Mouse (Mus musculus) activated CD4-positive, CD25-positive, alpha-beta regulatory T cell (primary cell): ENCODE data around the gene Polk. TPM values are rescaled to one million over a fixed set of nuclear protein-coding genes. Genes with fewer than 3 reads are reported as not detected.

Source experiments
- polyA plus RNA-seq, 2 experiments: library from polyadenylated mRNA; unstranded; fragments of 100-300 nt; shearing (Covaris generic); gene quantifications; one replicate each; pipeline ENCODE4 v1.2.1; 2017

Gene Polk
- polyA plus RNA-seq: 10 to 100 TPM; 13.7 to 21.4 TPM

DNA sequence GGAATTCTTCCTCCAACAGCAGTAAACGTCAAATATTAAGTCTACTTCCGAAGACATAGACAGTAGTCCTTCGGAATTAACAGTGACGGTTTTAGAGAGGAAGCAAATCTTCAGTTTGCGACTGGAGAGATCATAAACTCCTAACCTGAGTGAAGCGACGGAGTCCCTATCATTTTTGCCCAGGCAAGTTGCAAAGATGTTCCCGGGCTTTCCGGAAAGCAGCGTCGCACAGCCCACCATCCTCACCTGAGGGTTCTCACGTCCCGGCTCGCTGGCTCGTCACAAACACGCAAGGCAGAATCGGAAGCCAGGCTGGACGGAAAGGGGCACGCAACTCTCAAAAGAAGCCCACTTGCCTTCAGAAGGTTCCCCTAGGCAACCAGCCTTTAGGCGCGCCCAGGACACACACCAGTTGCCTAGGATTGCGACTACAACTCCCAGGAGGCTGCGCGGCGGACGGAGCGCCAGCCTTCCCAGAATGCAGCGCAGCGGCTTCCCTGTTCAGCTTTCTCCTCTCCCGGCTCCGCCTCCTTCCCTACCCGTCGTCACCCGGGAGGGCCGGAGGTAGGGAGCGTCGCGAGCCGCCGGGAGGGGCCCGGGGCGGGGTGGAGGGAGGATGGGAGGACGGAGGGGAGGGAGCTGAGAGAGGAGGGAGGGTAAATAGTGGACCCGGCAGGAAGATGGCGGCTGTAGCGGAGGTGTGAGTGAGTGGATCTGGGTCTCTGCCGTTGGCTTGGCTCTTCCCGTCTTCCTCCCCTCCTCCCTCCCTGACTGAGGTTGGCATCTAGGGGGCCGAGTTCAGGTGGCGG is at the start of gene Polk, which contains the start of gene Col4a3bp:
Polk (minus strand) TSS at position 499 of the 809 bp plus-strand sequence.
Col4a3bp (plus strand) TSS at position 538 of the 809 bp plus-strand sequence.

DNA sequence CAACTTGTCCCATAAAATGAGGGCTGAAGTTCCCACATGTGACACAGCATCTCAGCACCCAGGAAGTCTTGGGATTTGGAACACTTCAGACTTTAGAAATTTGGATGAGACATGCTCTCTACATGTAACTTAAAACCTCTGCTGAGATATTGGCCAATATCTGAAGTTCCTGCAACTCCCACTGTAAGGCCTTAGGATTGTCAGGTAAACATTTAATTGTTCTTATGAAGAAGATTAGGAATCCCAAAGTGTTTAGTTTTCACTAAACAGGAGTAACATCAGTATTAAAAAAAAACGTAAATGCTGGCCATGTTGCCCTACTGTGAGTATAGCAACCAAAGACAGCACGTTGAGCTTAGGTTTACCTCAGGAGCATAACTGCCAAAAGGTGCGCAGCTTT is 51.9 kb downstream of the Polk start, which contains the start of gene Gm17622:
Gm17622 (plus strand) TSS at position 301 of the 400 bp plus-strand sequence.

DNA sequence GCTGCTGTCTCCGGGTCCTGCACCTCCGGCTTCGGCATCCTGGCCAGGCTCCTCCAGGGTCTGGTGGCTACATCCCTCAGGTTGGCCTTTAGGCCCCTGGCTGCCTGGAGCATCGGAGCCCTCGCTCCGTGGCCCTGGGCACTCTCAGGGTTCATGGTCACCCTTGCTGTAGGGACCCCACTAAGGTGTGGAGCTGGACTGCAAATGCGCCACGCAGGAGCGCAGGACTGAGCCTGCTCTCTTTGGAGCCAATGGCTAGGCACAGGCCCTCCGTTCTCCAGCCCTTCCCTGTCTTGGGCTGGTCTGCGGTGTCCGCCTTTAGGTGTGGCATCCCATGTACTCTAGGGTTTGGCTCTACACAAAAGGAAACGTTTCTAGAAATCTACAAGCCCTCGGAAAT is 71.4 kb downstream of the Polk start, which contains the start of gene Ankdd1b:
Ankdd1b (minus strand) TSS at position 242 of the 400 bp plus-strand sequence.

Other genes with a start within 250 kb of the Polk start
- gene Poc5, start 154.3 kb downstream of the Polk start, polyA plus RNA-seq: 10 to 100 TPM; 18.9 to 22.6 TPM
- not detected for gene Ankdd1b, start 71.4 kb downstream of the Polk start, polyA plus RNA-seq
- not detected for gene Gm17622, start 51.8 kb downstream of the Polk start, polyA plus RNA-seq
- 10 to 100 TPM; 29.4 to 36.7 TPM for gene Col4a3bp, start within 50 bp of the Polk start, polyA plus RNA-seq
- 10 to 100 TPM; 42.3 to 85.2 TPM for gene Hmgcr, start 128.4 kb upstream of the Polk start, polyA plus RNA-seq
- under 1 TPM in 1 of 2 experiments, not detected in 1; 0.04 TPM for gene Ankrd31, start 205.7 kb upstream of the Polk start, polyA plus RNA-seq